Mouse (Mus musculus) small intestine, adult 2 months (tissue): ENCODE results near the gene Sys1. TPM values are rescaled to one million over a fixed set of nuclear protein-coding genes. Genes with fewer than 3 reads are reported as not detected.

Source experiments
- H3K27ac ChIP-seq: fragments of 200-500 bp; 2 replicates; pipeline ENCODE4 v1.5.1; 2012; ENCODE audit warnings: low read depth, low read length, control low read depth, inconsistent platforms; ENCODE audit not compliant: insufficient read depth
- H3K27me3 ChIP-seq: fragments of 200-500 bp; 2 replicates; pipeline ENCODE4 v1.6.1; 2012; ENCODE audit warnings: mild to moderate bottlenecking, moderate library complexity, low read length, inconsistent platforms; ENCODE audit not compliant: control insufficient read depth, insufficient read depth
- H3K36me3 ChIP-seq: fragments of 200-500 bp; 2 replicates; pipeline ENCODE4 v1.6.1; 2012; ENCODE audit warnings: mild to moderate bottlenecking, low read length, control low read depth, inconsistent platforms; ENCODE audit not compliant: control insufficient read depth, insufficient read depth
- H3K4me1 ChIP-seq: fragments of 200-500 bp; 2 replicates; pipeline ENCODE4 v1.6.1; 2012; ENCODE audit warnings: low read length, inconsistent platforms, mixed read lengths; ENCODE audit not compliant: control insufficient read depth, insufficient read depth, insufficient read length
- H3K4me3 ChIP-seq: fragments of 200-500 bp; 2 replicates; pipeline ENCODE4 v1.5.1; 2012; ENCODE audit warnings: low read depth, mild to moderate bottlenecking, control low read depth, inconsistent platforms, low read length, moderate library complexity
- CTCF ChIP-seq: fragments of 200-500 bp; IDR thresholded peaks from 2 replicates; pipeline ENCODE4 v1.5.1; 2012; ENCODE audit warnings: low read depth, mild to moderate bottlenecking, control low read depth, inconsistent platforms, low read length, moderate library complexity, mixed read lengths; ENCODE audit not compliant: insufficient replicate concordance, insufficient read length; ENCODE audit errors: extremely low read depth
- POLR2A ChIP-seq: fragments of 200-500 bp; IDR thresholded peaks from 2 replicates; pipeline ENCODE4 v1.6.1; 2012; ENCODE audit warnings: low read depth, mild to moderate bottlenecking, control low read depth, inconsistent platforms, low read length, moderate library complexity
- WGBS: fragments of 180-500 bp; shearing (Covaris S2); methylation state at CpG from one replicate; pipeline ENCODE4 v1.1.7; 2018; 5-methylcytosine and 5-hydroxymethylcytosine counted together
- polyA plus RNA-seq: library from polyadenylated mRNA; depleted of rRNA; stranded (reverse); fragments of >200 nt; gene quantifications from 2 replicates; pipeline ENCODE4 v1.2.3, GENCODE M21; 2012

Gene Sys1
- polyA plus RNA-seq, 1 experiment, result 276 TPM

- under 1% methylated on average over 78 of the region's 79 CpGs for WGBS
- Histone ChIP-seq H3K27ac (peak within 1 kb of the TSS; percentile 61), H3K27me3 (no peaks in the 10 kb centered on the region), H3K36me3 (peaks cover 21% of the 10 kb centered on the region), H3K4me1 (peaks cover 18% of the 10 kb centered on the region; the same call in 1 of the 2 replicates), H3K4me3 (peak within 1 kb of the TSS; percentile 70)
- peak; percentile 46; the same call in 1 of the 2 replicates for TF ChIP-seq POLR2A
- TF ChIP-seq CTCF, result peak; percentile 63; the same call in 1 of the 2 replicates
Measured at GRCm38 (mm10) chr2:164460745-164461551, 4.2 kb downstream of the Sys1 start, which contains the start of gene Gm20458. TSS of gene Gm20458 (plus strand) at chr2:164460967.

- Histone ChIP-seq H3K27me3 (no peaks in the 10 kb centered on the region), H3K4me1 (peaks cover 6% of the 10 kb centered on the region; the same call in 1 of the 2 replicates), H3K36me3 (peaks cover 23% of the 10 kb centered on the region), H3K27ac (no peak overlapping the region), H3K4me3 (no peak overlapping the region)
- no peak for TF ChIP-seq CTCF
- TF ChIP-seq POLR2A, result no peak
Measured at GRCm38 (mm10) chr2:164465161-164465560, 8.4 kb downstream of the Sys1 start.

GRCm38 (mm10) chr2:164466787-164467186 lies 10.0 kb downstream of the Sys1 start:
- 73% methylated on average over 5 of the region's 5 CpGs for WGBS
- no peak for TF ChIP-seq CTCF
- no peak for TF ChIP-seq POLR2A
- Histone ChIP-seq H3K4me1 (peaks cover 9% of the 10 kb centered on the region; the same call in 1 of the 2 replicates), H3K27ac (no peak overlapping the region), H3K36me3 (peaks cover 23% of the 10 kb centered on the region), H3K27me3 (no peaks in the 10 kb centered on the region), H3K4me3 (no peak overlapping the region)

- WGBS, result 25% methylated on average over 10 of the region's 10 CpGs
- peak; percentile 77; the same call in 1 of the 2 replicates for TF ChIP-seq CTCF
- no peak for TF ChIP-seq POLR2A
- H3K27ac ChIP-seq, result no peak overlapping the region
- H3K4me3 ChIP-seq, result no peak overlapping the region
- peaks cover 8% of the 10 kb centered on the region for H3K36me3 ChIP-seq
- H3K27me3 ChIP-seq, result no peaks in the 10 kb centered on the region
- H3K4me1 ChIP-seq, result peaks cover 11% of the 10 kb centered on the region
Measured at GRCm38 (mm10) chr2:164470254-164470653, 13.5 kb downstream of the Sys1 start.

- Histone ChIP-seq H3K27me3 (no peaks in the 10 kb centered on the region), H3K4me3 (no peak within 1 kb of the TSS), H3K36me3 (peaks cover 4% of the 10 kb centered on the region; the same call in 1 of the 2 replicates), H3K4me1 (peaks cover 11% of the 10 kb centered on the region), H3K27ac (no peak within 1 kb of the TSS)
- TF ChIP-seq CTCF, result no peak
- TF ChIP-seq POLR2A, result no peak
- WGBS, result 90% methylated on average over 6 of the region's 6 CpGs
Measured at GRCm38 (mm10) chr2:164473624-164474023, 16.9 kb downstream of the Sys1 start, which contains the start of gene Trp53tg5. TSS of gene Trp53tg5 (minus strand) at chr2:164473724.

- TF ChIP-seq CTCF (no peak), POLR2A (no peak)
- H3K27me3 ChIP-seq, result no peaks in the 10 kb centered on the region
- H3K4me1 ChIP-seq, result peaks cover 18% of the 10 kb centered on the region
- H3K4me3 ChIP-seq, result peak within 1 kb of the TSS; percentile 82
- H3K27ac ChIP-seq, result peak within 1 kb of the TSS; percentile 26
- H3K36me3 ChIP-seq, result peaks cover 11% of the 10 kb centered on the region
- WGBS, result 5% methylated on average over 26 of the region's 26 CpGs
Measured at GRCm38 (mm10) chr2:164485681-164486257, 29.0 kb downstream of the Sys1 start, which contains the start of gene Dbndd2. TSS of gene Dbndd2 (plus strand) at chr2:164486106.
